Mouse (Mus musculus): ENCODE measurements around the gene Map9. TPM values are rescaled to one million over a fixed set of nuclear protein-coding genes. Genes with fewer than 3 reads are reported as not detected.
"Not testable (repeated sequence)": the region's sequence is repeated elsewhere in the genome, so short reads cannot be mapped to it uniquely, and the experiment has no call there.

Gene Map9
- polyA plus RNA-seq, 1 experiment from 2014 or later = 5.5 TPM

GRCm38 (mm10) chr3:82417958-82418357, 60.1 kb downstream of the Map9 start:
- 88% methylated on average over 3 of the region's 3 CpGs for whole genome bisulfite sequencing
- ATAC-seq (ENCODE audit: low FRiP score, low TSS enrichment) (no peak), DNase-seq (ENCODE audit: low spot score) (no peak)
- Histone ChIP-seq H3K4me1 (replicated peaks; ENCODE audit: control insufficient read depth, insufficient read depth) (no peaks in the 10 kb centered on the region), H3K27me3 (ENCODE audit: control insufficient read depth, insufficient read depth, low read length) (no peaks in the 10 kb centered on the region), H3K9ac (ENCODE audit: low read length) (no peak overlapping the region), H3K4me2 (replicated peaks; ENCODE audit: low read depth) (no peak overlapping the region), H3K27ac (replicated peaks) (no peak overlapping the region), H3K4me3 (ENCODE audit: low read depth, low read length) (no peak overlapping the region), H3K36me3 (ENCODE audit: control insufficient read depth, insufficient read depth, low read length) (no peaks in the 10 kb centered on the region), H3K9me3 (ENCODE audit: control insufficient read depth, low read length) (no peaks in the 10 kb centered on the region)
- TF ChIP-seq CTCF (IDR thresholded peaks at IDR 0.05; ENCODE audit: low read depth) = no peak
- TF ChIP-seq EP300 (optimal IDR thresholded peaks at IDR 0.05) = no peak

DNA sequence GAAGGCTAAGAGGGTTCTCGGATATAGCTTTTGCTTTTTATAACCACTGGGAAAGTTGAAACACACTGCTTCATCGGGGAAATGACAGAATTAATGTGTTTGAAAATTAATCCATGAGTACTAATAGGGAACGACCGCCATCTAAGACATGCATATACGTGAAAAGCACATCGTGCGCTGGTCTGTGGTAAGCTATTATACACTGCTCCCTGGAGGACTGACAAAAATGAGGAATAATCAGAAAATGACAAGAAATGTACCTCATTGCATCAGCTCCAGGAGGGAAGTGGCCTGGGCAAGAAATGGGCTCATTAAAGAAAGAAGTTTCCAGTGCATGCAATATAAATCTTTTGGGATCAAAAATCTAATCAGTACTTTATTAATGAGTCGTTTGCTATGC, 77.5 kb downstream of the Map9 start:
- ATAC-seq (ENCODE audit: low FRiP score, low TSS enrichment) (no peak), DNase-seq (ENCODE audit: low spot score) (no peak)
- no peak overlapping the region for H3K27ac ChIP-seq (replicated peaks)
- no peak overlapping the region for H3K9ac ChIP-seq (ENCODE audit: low read length)
- no peaks in the 10 kb centered on the region for H3K4me1 ChIP-seq (replicated peaks; ENCODE audit: control insufficient read depth, insufficient read depth)
- no peaks in the 10 kb centered on the region for H3K9me3 ChIP-seq (ENCODE audit: control insufficient read depth, low read length)
- no peaks in the 10 kb centered on the region for H3K36me3 ChIP-seq (ENCODE audit: control insufficient read depth, insufficient read depth, low read length)
- H3K27me3 ChIP-seq (ENCODE audit: control insufficient read depth, insufficient read depth, low read length) = no peaks in the 10 kb centered on the region
- no peak overlapping the region for H3K4me2 ChIP-seq (replicated peaks; ENCODE audit: low read depth)
- H3K4me3 ChIP-seq (ENCODE audit: low read depth, low read length) = no peak overlapping the region
- TF ChIP-seq EP300 (optimal IDR thresholded peaks at IDR 0.05) = no peak
- 84% methylated on average over 8 of the region's 8 CpGs for WGBS

DNA sequence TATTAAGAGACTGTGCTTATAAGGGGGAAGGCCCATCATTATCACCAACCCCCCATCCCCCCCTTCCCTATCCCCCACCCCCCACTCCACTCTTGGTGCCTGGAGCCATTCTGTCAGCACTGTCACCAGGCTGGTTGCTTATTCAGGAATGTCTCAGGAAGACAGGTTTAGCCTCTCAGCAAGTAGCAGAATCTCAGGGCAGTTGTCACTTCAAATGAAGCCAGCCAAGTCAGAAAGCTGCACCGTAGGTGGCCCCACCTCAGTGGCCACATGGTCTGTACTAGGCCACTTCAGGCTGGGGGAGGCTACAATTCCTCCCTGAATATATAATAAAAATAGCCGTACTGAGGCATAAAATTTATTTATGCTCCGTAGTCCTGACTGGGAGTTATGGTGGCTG, 83.1 kb downstream of the Map9 start:
- no peaks in the 10 kb centered on the region for H3K4me1 ChIP-seq (replicated peaks; ENCODE audit: control insufficient read depth, insufficient read depth)
- H3K36me3 ChIP-seq (ENCODE audit: control insufficient read depth, insufficient read depth, low read length) = no peaks in the 10 kb centered on the region
- no peak for DNase-seq (ENCODE audit: low spot score)
- H3K9ac ChIP-seq (ENCODE audit: low read length) = no peak overlapping the region
- TF ChIP-seq EP300 (optimal IDR thresholded peaks at IDR 0.05) = no peak
- no peak for TF ChIP-seq CTCF (IDR thresholded peaks at IDR 0.05; ENCODE audit: low read depth)
- H3K4me2 ChIP-seq (replicated peaks; ENCODE audit: low read depth) = no peak overlapping the region
- H3K4me3 ChIP-seq (ENCODE audit: low read depth, low read length) = no peak overlapping the region
- no peak overlapping the region for H3K27ac ChIP-seq (replicated peaks)
- H3K27me3 ChIP-seq (ENCODE audit: control insufficient read depth, insufficient read depth, low read length) = no peaks in the 10 kb centered on the region
- no peaks in the 10 kb centered on the region for H3K9me3 ChIP-seq (ENCODE audit: control insufficient read depth, low read length)
- 56% methylated on average over 3 of the region's 3 CpGs for WGBS
- no peak for ATAC-seq (ENCODE audit: low FRiP score, low TSS enrichment)

- H3K9ac ChIP-seq (ENCODE audit: low read length) = not testable (repeated sequence)
Observed at GRCm38 (mm10) chr3:82441601-82442000, 83.8 kb downstream of the Map9 start.

More at GRCm38 (mm10) chr3:82441601-82442000, 83.8 kb downstream of the Map9 start:
- H3K4me3 ChIP-seq (ENCODE audit: low read depth, low read length); H3K27ac ChIP-seq (replicated peaks); ATAC-seq (ENCODE audit: low FRiP score, low TSS enrichment); H3K4me2 ChIP-seq (replicated peaks; ENCODE audit: low read depth); H3K36me3 ChIP-seq (ENCODE audit: control insufficient read depth, insufficient read depth, low read length); H3K27me3 ChIP-seq (ENCODE audit: control insufficient read depth, insufficient read depth, low read length); H3K9me3 ChIP-seq (ENCODE audit: control insufficient read depth, low read length); H3K4me1 ChIP-seq (replicated peaks; ENCODE audit: control insufficient read depth, insufficient read depth); DNase-seq (ENCODE audit: low spot score): not testable (repeated sequence)

Other genes starting within 250 kb of the Map9 start
- 16.3 and 17.3 TPM in 2 replicates for gene Gucy1a1, start 212.3 kb upstream of the Map9 start, polyA plus RNA-seq (2015; fragmentation: Nextera tagmentation; extraction: Ambion mirVana)
- gene Npy2r, start 190.0 kb downstream of the Map9 start, polyA plus RNA-seq (2015; fragmentation: Nextera tagmentation; extraction: Ambion mirVana) = 0.18 and 0.28 TPM in 2 replicates

All from stomach, postnatal 0 days (tissue).